Mouse (Mus musculus) small intestine, adult 2 months (tissue): ENCODE results near the gene 1700031F05Rik.
"Not testable (repeated sequence)": the region's sequence is repeated elsewhere in the genome, so short reads cannot be mapped to it uniquely, and the experiment has no call there.

ENCODE experiments used
- CTCF ChIP-seq: fragments of 200-500 bp; IDR thresholded peaks from 2 replicates; pipeline ENCODE4 v1.5.1; 2012; ENCODE audit warnings: low read depth, mild to moderate bottlenecking, control low read depth, inconsistent platforms, low read length, moderate library complexity, mixed read lengths; ENCODE audit not compliant: insufficient replicate concordance, insufficient read length; ENCODE audit errors: extremely low read depth
- POLR2A ChIP-seq: fragments of 200-500 bp; IDR thresholded peaks from 2 replicates; pipeline ENCODE4 v1.6.1; 2012; ENCODE audit warnings: low read depth, mild to moderate bottlenecking, control low read depth, inconsistent platforms, low read length, moderate library complexity

- TF ChIP-seq CTCF, POLR2A: not testable (repeated sequence)
Measured at GRCm38 (mm10) chrX:102854516-102854915, 13.3 kb downstream of the 1700031F05Rik start, which contains the start of gene Dmrtc1c2.
